Mouse (Mus musculus): ENCODE results near the gene Kat8. TPM values are rescaled to one million over a fixed set of nuclear protein-coding genes. Genes with fewer than 3 reads are reported as not detected.
A peak's percentile ranks its signal among the peaks of the same experiment; 100 is the strongest.

Kat8 gene
- polyA plus RNA-seq (2012; rRNA removed), result 11.8 and 12.2 TPM in 2 replicates

GRCm38 (mm10) chr7:127912190-127912871 is at the start of gene Kat8:
Gene Kat8 (plus strand): TSS chr7:127912516.
- H3K27ac ChIP-seq (ENCODE audit: insufficient read depth, low read depth, low read length), result peak within 1 kb of the TSS; percentile 98
- H3K4me3 ChIP-seq (ENCODE audit: insufficient read depth, low read depth, low read length), result peak within 1 kb of the TSS; percentile 81
- no peak for TF ChIP-seq CTCF (conservative IDR thresholded peaks at IDR 0.05; ENCODE audit: insufficient read depth, insufficient read length, low read depth, low read length)
- peak; percentile 75 for TF ChIP-seq POLR2A (IDR thresholded peaks at IDR 0.05; ENCODE audit: low read depth, low read length)
- no peaks in the 10 kb centered on the region for H3K27me3 ChIP-seq (replicated peaks; ENCODE audit: control insufficient read depth, insufficient read depth, low read length)
- H3K36me3 ChIP-seq (ENCODE audit: control insufficient read depth, insufficient read depth, low read length), result peaks cover 1% of the 10 kb centered on the region; the same call in 1 of the 2 replicates
- peaks cover 5% of the 10 kb centered on the region; the same call in 1 of the 2 replicates for H3K4me1 ChIP-seq (ENCODE audit: control insufficient read depth, insufficient read depth, low read length)
- DNase-seq, result peak; percentile 96
- WGBS, result under 1% methylated on average over 40 of the region's 40 CpGs

GRCm38 (mm10) chr7:127866434-127866833 is 45.9 kb upstream of the Kat8 start:
- TF ChIP-seq CTCF (conservative IDR thresholded peaks at IDR 0.05; ENCODE audit: insufficient read depth, insufficient read length, low read depth, low read length), result no peak
- TF ChIP-seq POLR2A (IDR thresholded peaks at IDR 0.05; ENCODE audit: low read depth, low read length), result no peak
- Histone ChIP-seq H3K36me3 (ENCODE audit: control insufficient read depth, insufficient read depth, low read length) (no peaks in the 10 kb centered on the region), H3K27ac (ENCODE audit: insufficient read depth, low read depth, low read length) (no peak overlapping the region), H3K4me3 (ENCODE audit: insufficient read depth, low read depth, low read length) (no peak overlapping the region), H3K4me1 (ENCODE audit: control insufficient read depth, insufficient read depth, low read length) (no peaks in the 10 kb centered on the region), H3K27me3 (replicated peaks; ENCODE audit: control insufficient read depth, insufficient read depth, low read length) (no peaks in the 10 kb centered on the region)
- DNase-seq, result no peak
- 95% methylated on average over 12 of the region's 12 CpGs for WGBS

- no peaks in the 10 kb centered on the region for H3K4me1 ChIP-seq (ENCODE audit: control insufficient read depth, insufficient read depth, low read length)
- no peaks in the 10 kb centered on the region for H3K36me3 ChIP-seq (ENCODE audit: control insufficient read depth, insufficient read depth, low read length)
- no peak for TF ChIP-seq POLR2A (IDR thresholded peaks at IDR 0.05; ENCODE audit: low read depth, low read length)
- TF ChIP-seq CTCF (conservative IDR thresholded peaks at IDR 0.05; ENCODE audit: insufficient read depth, insufficient read length, low read depth, low read length), result no peak
- no peaks in the 10 kb centered on the region for H3K27me3 ChIP-seq (replicated peaks; ENCODE audit: control insufficient read depth, insufficient read depth, low read length)
- H3K27ac ChIP-seq (ENCODE audit: insufficient read depth, low read depth, low read length), result no peak overlapping the region
- no peak overlapping the region for H3K4me3 ChIP-seq (ENCODE audit: insufficient read depth, low read depth, low read length)
- no peak for DNase-seq
- WGBS, result 96% methylated on average over 18 of the region's 18 CpGs
Observed at GRCm38 (mm10) chr7:127867641-127868040, 44.7 kb upstream of the Kat8 start.

DNA sequence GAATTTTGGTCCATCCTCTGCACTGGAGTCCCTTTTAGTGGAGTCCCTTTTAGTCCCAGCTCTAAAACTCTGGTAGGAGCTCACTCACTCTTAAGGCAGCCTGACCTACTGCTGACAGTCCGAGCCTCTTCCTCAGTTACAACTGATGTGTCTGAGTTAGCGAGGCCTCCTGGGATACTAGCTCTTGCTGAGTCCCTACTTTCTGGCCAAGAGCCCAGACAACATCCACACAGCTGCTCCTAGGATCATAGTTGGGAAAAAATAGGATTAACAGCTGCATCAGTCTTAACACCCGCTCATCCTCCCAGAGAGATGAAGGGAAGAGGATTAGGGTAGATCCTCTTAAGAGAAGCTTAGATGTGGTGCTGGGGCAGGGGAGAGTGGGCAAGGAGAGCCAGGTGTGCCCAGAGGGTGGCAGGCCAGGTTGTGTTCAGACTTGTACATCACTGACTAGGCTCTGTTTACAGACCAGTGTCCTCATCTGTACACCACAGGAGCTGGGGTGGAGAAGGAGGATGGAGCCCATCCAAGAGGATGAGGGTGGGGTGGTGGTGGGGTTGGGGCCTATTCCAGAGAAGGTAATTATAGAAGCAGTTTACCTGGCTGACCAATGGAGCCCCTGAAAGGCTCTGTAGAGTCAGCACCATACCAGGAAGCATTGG is 43.0 kb upstream of the Kat8 start:
- no peaks in the 10 kb centered on the region for H3K36me3 ChIP-seq (ENCODE audit: control insufficient read depth, insufficient read depth, low read length)
- TF ChIP-seq POLR2A (IDR thresholded peaks at IDR 0.05; ENCODE audit: low read depth, low read length), result no peak
- no peak for TF ChIP-seq CTCF (conservative IDR thresholded peaks at IDR 0.05; ENCODE audit: insufficient read depth, insufficient read length, low read depth, low read length)
- DNase-seq, result no peak

DNA sequence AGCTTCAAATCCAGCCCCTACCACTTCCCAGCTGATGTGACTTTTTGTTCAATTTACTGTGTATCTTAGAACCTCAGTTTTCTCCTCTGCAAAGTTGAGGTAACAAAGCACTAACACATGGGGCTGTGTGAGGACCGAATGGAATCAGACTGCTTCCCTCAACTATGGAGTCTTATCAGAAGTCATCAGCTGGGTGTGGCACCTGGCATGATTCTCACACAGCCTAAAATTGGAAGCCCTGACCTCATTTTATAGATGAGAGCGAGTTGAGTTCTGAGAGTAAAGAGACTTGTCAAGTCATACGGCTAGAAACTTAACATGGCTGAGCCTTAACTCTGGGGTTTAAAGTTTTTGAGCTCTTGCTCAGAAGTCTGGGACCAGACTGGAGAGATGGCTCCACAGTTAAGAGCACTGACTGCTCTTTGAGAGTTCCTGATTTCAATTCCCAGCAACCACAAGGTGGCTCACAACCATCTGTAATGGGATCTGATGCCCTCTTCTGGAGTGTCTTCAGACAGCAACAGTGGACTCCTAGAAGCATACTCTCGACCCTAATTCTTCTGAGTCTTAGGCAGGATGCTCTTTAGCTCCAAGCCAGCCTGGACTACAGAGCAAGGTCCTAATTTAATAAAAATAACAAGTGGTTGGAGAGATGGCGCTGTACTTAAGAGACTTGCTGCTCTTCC is 42.0 kb upstream of the Kat8 start:
- Histone ChIP-seq H3K36me3 (ENCODE audit: control insufficient read depth, insufficient read depth, low read length) (no peaks in the 10 kb centered on the region), H3K4me3 (ENCODE audit: insufficient read depth, low read depth, low read length) (no peak overlapping the region), H3K4me1 (ENCODE audit: control insufficient read depth, insufficient read depth, low read length) (peaks cover 5% of the 10 kb centered on the region; the same call in 1 of the 2 replicates), H3K27ac (ENCODE audit: insufficient read depth, low read depth, low read length) (no peak overlapping the region), H3K27me3 (replicated peaks; ENCODE audit: control insufficient read depth, insufficient read depth, low read length) (no peaks in the 10 kb centered on the region)
- DNase-seq, result no peak
- 89% methylated on average over 5 of the region's 5 CpGs for WGBS
- TF ChIP-seq POLR2A (IDR thresholded peaks at IDR 0.05; ENCODE audit: low read depth, low read length) (no peak), CTCF (conservative IDR thresholded peaks at IDR 0.05; ENCODE audit: insufficient read depth, insufficient read length, low read depth, low read length) (0 out of 2 replicates have a peak, but pooled peaks have one; percentile 22)

More for the DNA sequence above, 43.0 kb upstream of the Kat8 start:
- WGBS, result 78% methylated on average over 3 of the region's 3 CpGs
- Histone ChIP-seq H3K4me1 (ENCODE audit: control insufficient read depth, insufficient read depth, low read length) (no peaks in the 10 kb centered on the region; the same call in 1 of the 2 replicates), H3K27ac (ENCODE audit: insufficient read depth, low read depth, low read length) (no peak overlapping the region), H3K27me3 (replicated peaks; ENCODE audit: control insufficient read depth, insufficient read depth, low read length) (no peaks in the 10 kb centered on the region), H3K4me3 (ENCODE audit: insufficient read depth, low read depth, low read length) (no peak overlapping the region)

- Histone ChIP-seq H3K27ac (ENCODE audit: insufficient read depth, low read depth, low read length) (peak overlapping the region; percentile 19; the same call in 1 of the 2 replicates), H3K4me1 (ENCODE audit: control insufficient read depth, insufficient read depth, low read length) (peaks cover 8% of the 10 kb centered on the region; the same call in 1 of the 2 replicates), H3K36me3 (ENCODE audit: control insufficient read depth, insufficient read depth, low read length) (no peaks in the 10 kb centered on the region; the same call in 1 of the 2 replicates), H3K27me3 (replicated peaks; ENCODE audit: control insufficient read depth, insufficient read depth, low read length) (no peaks in the 10 kb centered on the region), H3K4me3 (ENCODE audit: insufficient read depth, low read depth, low read length) (peak overlapping the region; percentile 75)
- WGBS, result 4% methylated on average over 20 of the region's 20 CpGs
- no peak for DNase-seq
- TF ChIP-seq POLR2A (IDR thresholded peaks at IDR 0.05; ENCODE audit: low read depth, low read length) (no peak), CTCF (conservative IDR thresholded peaks at IDR 0.05; ENCODE audit: insufficient read depth, insufficient read length, low read depth, low read length) (no peak)
Observed at GRCm38 (mm10) chr7:127874812-127875626, 37.3 kb upstream of the Kat8 start.

All from kidney, adult 2 months (tissue).